Mouse (Mus musculus): ENCODE results near the gene Cntd1.
"Not testable (repeated sequence)": the region's sequence is repeated elsewhere in the genome, so short reads cannot be mapped to it uniquely, and the experiment has no call there.

The Cntd1 gene

GRCm38 (mm10) chr11:101283805-101284204 is 5.0 kb downstream of the Cntd1 start:
- DNase-seq (ENCODE audit: low spot score): no peak

- DNase-seq (ENCODE audit: low spot score): no peak
Measured at GRCm38 (mm10) chr11:101287306-101287705, 8.5 kb downstream of the Cntd1 start.

- DNase-seq (ENCODE audit: low spot score): no peak
Measured at GRCm38 (mm10) chr11:101291231-101291630, 12.4 kb downstream of the Cntd1 start.

- no peak for DNase-seq (ENCODE audit: low spot score)
Measured at GRCm38 (mm10) chr11:101295191-101295590, 16.4 kb downstream of the Cntd1 start.

GRCm38 (mm10) chr11:101300881-101301280 is 22.1 kb downstream of the Cntd1 start:
- DNase-seq (ENCODE audit: low spot score): no peak

- no peak for DNase-seq (ENCODE audit: low spot score)
Measured at GRCm38 (mm10) chr11:101301299-101302003, 22.6 kb downstream of the Cntd1 start.

GRCm38 (mm10) chr11:101302004-101302798 is 23.4 kb downstream of the Cntd1 start, which contains the start of gene Becn1:
Gene Becn1, minus strand, starts transcription at chr11:101302286.
- DNase-seq (ENCODE audit: low spot score): peak; percentile 89

- no peak for DNase-seq (ENCODE audit: low spot score)
Measured at GRCm38 (mm10) chr11:101307744-101308143, 28.9 kb downstream of the Cntd1 start.

GRCm38 (mm10) chr11:101311083-101311482 is 32.3 kb downstream of the Cntd1 start:
- DNase-seq (ENCODE audit: low spot score): no peak

- DNase-seq (ENCODE audit: low spot score): no peak
Measured at GRCm38 (mm10) chr11:101312150-101312549, 33.3 kb downstream of the Cntd1 start.

- DNase-seq (ENCODE audit: low spot score): no peak
Measured at GRCm38 (mm10) chr11:101314567-101314966, 35.8 kb downstream of the Cntd1 start.

GRCm38 (mm10) chr11:101315082-101315650 is 36.4 kb downstream of the Cntd1 start:
- no peak for DNase-seq (ENCODE audit: low spot score)

GRCm38 (mm10) chr11:101315665-101316500 is 37.1 kb downstream of the Cntd1 start, which contains the start of gene Psme3:
Gene Psme3, plus strand, starts transcription at chr11:101316213.
- DNase-seq (ENCODE audit: low spot score): peak; percentile 93

- no peak for DNase-seq (ENCODE audit: low spot score)
Measured at GRCm38 (mm10) chr11:101316501-101316917, 37.7 kb downstream of the Cntd1 start.

GRCm38 (mm10) chr11:101323609-101324008 is 44.8 kb downstream of the Cntd1 start:
- DNase-seq (ENCODE audit: low spot score): peak; percentile 54

GRCm38 (mm10) chr11:101324763-101325162 is 46.0 kb downstream of the Cntd1 start, which contains the start of gene Aoc2:
Gene Aoc2, plus strand, starts transcription at chr11:101325063.
- no peak for DNase-seq (ENCODE audit: low spot score)

GRCm38 (mm10) chr11:101325201-101325600 is 46.4 kb downstream of the Cntd1 start:
- not testable (repeated sequence) for DNase-seq (ENCODE audit: low spot score)

GRCm38 (mm10) chr11:101326147-101326546 is 47.3 kb downstream of the Cntd1 start:
- DNase-seq (ENCODE audit: low spot score): no peak

GRCm38 (mm10) chr11:101327311-101327710 is 48.5 kb downstream of the Cntd1 start:
- DNase-seq (ENCODE audit: low spot score): no peak

GRCm38 (mm10) chr11:101328941-101329635 is 50.3 kb downstream of the Cntd1 start:
- DNase-seq (ENCODE audit: low spot score): no peak

- no peak for DNase-seq (ENCODE audit: low spot score)
Measured at GRCm38 (mm10) chr11:101330371-101330924, 51.6 kb downstream of the Cntd1 start, which contains the start of gene Aoc3. Gene Aoc3, plus strand, starts transcription at chr11:101330605.

Data from layer of hippocampus, adult 9-10 months (tissue).